In the genomic region with DNA sequence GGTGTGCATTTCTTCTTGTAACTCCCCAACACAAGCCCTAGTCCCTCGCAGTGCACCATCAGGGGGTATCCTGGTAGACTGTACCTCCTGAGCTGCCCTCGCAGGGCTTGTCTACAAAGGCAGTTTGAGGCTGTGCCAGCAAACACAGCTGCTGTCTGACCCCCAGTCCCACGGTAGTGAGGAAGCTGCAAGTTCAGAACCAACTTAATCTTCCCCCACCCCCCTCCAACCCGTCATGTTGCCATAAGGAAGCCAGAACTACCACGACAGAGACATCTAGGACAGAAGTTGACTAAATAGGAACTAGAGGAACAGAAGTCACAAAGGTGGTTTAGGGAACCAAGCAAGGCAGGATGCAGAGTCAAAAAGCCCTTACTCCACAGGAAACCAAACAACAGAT, we compare ENCODE assay signal across 8 mouse cellular contexts. TPM values are rescaled to one million over a fixed set of nuclear protein-coding genes. Genes with fewer than 3 reads are reported as not detected.
DNase-seq lines count a peak whose midpoint lies in the region; ATAC-seq and TF ChIP-seq lines count a peak whose summit lies in the region.

No protein-coding gene starts in this region.

- 34% methylated on average over 5 of the region's 5 CpGs for WGBS in liver, adult 2 months
- whole genome bisulfite sequencing in embryonic facial prominence, embryonic 12.5 days: 11% methylated on average over 5 of the region's 5 CpGs
- 29% methylated on average over 5 of the region's 5 CpGs for WGBS in hindbrain, embryonic 15.5 days

- 0 out of 2 replicates have a peak overlapping the region, but pooled peaks have one; percentile 41 for H3K4me2 ChIP-seq in embryonic facial prominence, embryonic 12.5 days (replicated peaks)
- no peak overlapping the region for H3K4me2 ChIP-seq in hindbrain, embryonic 15.5 days

- no peaks in the 10 kb centered on the region for H3K36me3 ChIP-seq in liver, adult 2 months (ENCODE audit: control insufficient read depth, insufficient read depth, low read length)
- H3K36me3 ChIP-seq in embryonic facial prominence, embryonic 12.5 days: peaks cover 7% of the 10 kb centered on the region; the same call in 1 of the 2 replicates
- no peaks in the 10 kb centered on the region for H3K36me3 ChIP-seq in hindbrain, embryonic 15.5 days

- peak overlapping the region; percentile 31 for H3K27ac ChIP-seq in liver, adult 2 months (replicated peaks; ENCODE audit: insufficient read depth, low read depth, low read length)
- peak overlapping the region; percentile 97 for H3K27ac ChIP-seq in embryonic facial prominence, embryonic 12.5 days
- peak overlapping the region; percentile 47; the same call in 1 of the 2 replicates for H3K27ac ChIP-seq in hindbrain, embryonic 15.5 days (replicated peaks)

- TF ChIP-seq CTCF in liver, adult 2 months (IDR thresholded peaks at IDR 0.05; ENCODE audit: low read depth, low read length): no peak

- peaks cover 9% of the 10 kb centered on the region for H3K9me3 ChIP-seq in embryonic facial prominence, embryonic 12.5 days
- H3K9me3 ChIP-seq in hindbrain, embryonic 15.5 days: no peaks in the 10 kb centered on the region

- TF ChIP-seq POLR2A in liver, adult 2 months (IDR thresholded peaks at IDR 0.05; ENCODE audit: extremely low read depth, insufficient read depth, low read length): no peak

- peaks cover 23% of the 10 kb centered on the region for H3K4me1 ChIP-seq in liver, adult 2 months (ENCODE audit: control insufficient read depth, insufficient read depth, low read length)
- peaks cover 57% of the 10 kb centered on the region for H3K4me1 ChIP-seq in embryonic facial prominence, embryonic 12.5 days
- H3K4me1 ChIP-seq in hindbrain, embryonic 15.5 days (replicated peaks): peaks cover 41% of the 10 kb centered on the region

- no peaks in the 10 kb centered on the region for H3K27me3 ChIP-seq in liver, adult 2 months (ENCODE audit: control insufficient read depth, insufficient read depth, low read length)
- no peaks in the 10 kb centered on the region for H3K27me3 ChIP-seq in embryonic facial prominence, embryonic 12.5 days
- H3K27me3 ChIP-seq in hindbrain, embryonic 15.5 days: no peaks in the 10 kb centered on the region

- no peak for ATAC-seq in embryonic facial prominence, embryonic 12.5 days (ENCODE audit: insufficient number of reproducible peaks, insufficient read depth, low FRiP score, low TSS enrichment)
- ATAC-seq in hindbrain, embryonic 15.5 days (ENCODE audit: low FRiP score, low read depth): no peak

- H3K4me3 ChIP-seq in liver, adult 2 months (ENCODE audit: insufficient read depth, low read depth, low read length): no peak overlapping the region
- no peak overlapping the region for H3K4me3 ChIP-seq in embryonic facial prominence, embryonic 12.5 days
- H3K4me3 ChIP-seq in hindbrain, embryonic 15.5 days: no peak overlapping the region

- peak; percentile 34 for DNase-seq in liver, adult 2 months (ENCODE audit: extremely low read depth, low read depth, low spot score)
- DNase-seq in liver: no peak
- peak; percentile 31 for DNase-seq in naive thymus-derived CD4-positive, alpha-beta T cell, adult 2 months (ENCODE audit: low read depth)
- no peak for DNase-seq in cerebellum, postnatal 25 days
- no peak for DNase-seq in spleen, postnatal 10 days (ENCODE audit: low spot score in 2 of 2)
- no peak for DNase-seq in left cerebral cortex, postnatal 4 days

- intact Hi-C loops in left cerebral cortex, postnatal 4 days (cut with DNase I): no loop called here

- no peak overlapping the region for H3K9ac ChIP-seq in liver, adult 2 months (ENCODE audit: low read depth, low read length)
- H3K9ac ChIP-seq in embryonic facial prominence, embryonic 12.5 days: no peak overlapping the region
- no peak overlapping the region for H3K9ac ChIP-seq in hindbrain, embryonic 15.5 days

- peaks cover 29% of the 10 kb centered on the region for H3K79me2 ChIP-seq in liver, adult 2 months (ENCODE audit: control insufficient read depth, insufficient read depth, low read length)

RNA-seq across cellular contexts. Expression of gene Actn1, which starts 28.9 kb away (rescaled TPM):
- total RNA-seq in liver, adult 2 months (2014; rRNA removed): 15.4 and 21.9 TPM in 2 replicates
- polyA plus RNA-seq in liver, adult 2 months (2012; rRNA removed): 11.0 and 17.6 TPM in 2 replicates
- polyA plus RNA-seq in embryonic facial prominence, embryonic 12.5 days (2016; fragmentation: Nextera tagmentation; extraction: Ambion mirVana): 43.0 and 46.5 TPM in 2 replicates
- 8.1 and 9.7 TPM in 2 replicates for polyA plus RNA-seq in hindbrain, embryonic 15.5 days (2015; fragmentation: Nextera tagmentation; extraction: Ambion mirVana)
- 10 to 100 TPM; 65.4 to 68.2 TPM for total RNA-seq in left cerebral cortex, postnatal 4 days (2021)

Comparison
In these comparisons a context has a peak if more than half of its experiments do, and no peak if none do; other contexts are left out.
1. DNase-seq: peak in liver, adult 2 months (single experiment) and naive thymus-derived CD4-positive, alpha-beta T cell, adult 2 months (single experiment); none in liver (single experiment), cerebellum, postnatal 25 days (0 of 2), spleen, postnatal 10 days (0 of 2) and left cerebral cortex, postnatal 4 days (single experiment).
2. H3K27ac ChIP-seq: peak in every context shown above with its lines; median percentile 97 in embryonic facial prominence, embryonic 12.5 days; 47 in hindbrain, embryonic 15.5 days; 31 in liver, adult 2 months.